Mouse (Mus musculus): Measurements from ENCODE around the gene Ift57.

- TF ChIP-seq CTCF (conservative IDR thresholded peaks at IDR 0.05; ENCODE audit: low read length) (no peak), NANOG (IDR thresholded peaks at IDR 0.05; ENCODE audit: borderline replicate concordance, low read length) (no peak), POU5F1 (IDR thresholded peaks at IDR 0.05; ENCODE audit: borderline replicate concordance, low read length) (no peak)
These were observed 99.8 kb downstream of the Ift57 start for GRCm38 (mm10) chr16:49798790-49799189.

All from E14TG2a.4 (cell line).